Mouse (Mus musculus) E14TG2a.4 (cell line): ENCODE data around the gene Serpina3b.

Source experiments
- H3K27me3 ChIP-seq: 2 replicates; pipeline ENCODE4 v1.6.1; 2014; ENCODE audit warnings: low read length, control low read depth; ENCODE audit not compliant: insufficient read depth
- H3K36me3 ChIP-seq: 2 replicates; pipeline ENCODE4 v1.6.1; 2014; ENCODE audit warnings: low read length, control low read depth; ENCODE audit not compliant: insufficient read depth
- H3K4me1 ChIP-seq: replicated peaks from 2 replicates; pipeline ENCODE4 v1.6.1; 2014; ENCODE audit warnings: low read depth, low read length, control low read depth
- H3K4me3 ChIP-seq: replicated peaks from 2 replicates; pipeline ENCODE4 v1.5.1; 2014; ENCODE audit warnings: mild to moderate bottlenecking, low read length
- H3K9me3 ChIP-seq: 2 replicates; pipeline ENCODE4 v1.6.1; 2014; ENCODE audit warnings: low read length, control low read depth
- CTCF ChIP-seq: conservative IDR thresholded peaks from 2 replicates; pipeline ENCODE4 v1.5.1; 2014; ENCODE audit warnings: low read length
- NANOG ChIP-seq: IDR thresholded peaks from 2 replicates; pipeline ENCODE4 v1.6.1; 2014; ENCODE audit warnings: borderline replicate concordance, low read length, mixed read lengths
- POU5F1 ChIP-seq: IDR thresholded peaks from 2 replicates; pipeline ENCODE4 v1.6.1; 2014; ENCODE audit warnings: low read length, borderline replicate concordance

The Serpina3b gene

GRCm38 (mm10) chr12:104123097-104123496 lies 4.7 kb upstream of the Serpina3b start:
- TF ChIP-seq CTCF (no peak), NANOG (no peak), POU5F1 (no peak)
- Histone ChIP-seq H3K36me3 (no peaks in the 10 kb centered on the region), H3K27me3 (no peaks in the 10 kb centered on the region), H3K4me1 (no peaks in the 10 kb centered on the region), H3K9me3 (peaks cover 3% of the 10 kb centered on the region), H3K4me3 (no peak overlapping the region)

GRCm38 (mm10) chr12:104123996-104124395 lies 3.8 kb upstream of the Serpina3b start:
- TF ChIP-seq CTCF (no peak), NANOG (no peak), POU5F1 (no peak)
- H3K9me3 ChIP-seq: peaks cover 3% of the 10 kb centered on the region
- no peaks in the 10 kb centered on the region for H3K4me1 ChIP-seq
- no peak overlapping the region for H3K4me3 ChIP-seq
- H3K36me3 ChIP-seq: no peaks in the 10 kb centered on the region
- no peaks in the 10 kb centered on the region for H3K27me3 ChIP-seq

GRCm38 (mm10) chr12:104125021-104125560 lies 2.7 kb upstream of the Serpina3b start:
- Histone ChIP-seq H3K4me1 (no peaks in the 10 kb centered on the region), H3K27me3 (no peaks in the 10 kb centered on the region), H3K9me3 (peaks cover 2% of the 10 kb centered on the region), H3K36me3 (no peaks in the 10 kb centered on the region), H3K4me3 (no peak overlapping the region)
- TF ChIP-seq NANOG (no peak), CTCF (no peak), POU5F1 (no peak)

GRCm38 (mm10) chr12:104131041-104131440 lies 3.2 kb downstream of the Serpina3b start:
- TF ChIP-seq NANOG (no peak), POU5F1 (no peak), CTCF (no peak)
- no peaks in the 10 kb centered on the region for H3K36me3 ChIP-seq
- no peaks in the 10 kb centered on the region for H3K27me3 ChIP-seq
- H3K9me3 ChIP-seq: no peaks in the 10 kb centered on the region
- no peaks in the 10 kb centered on the region for H3K4me1 ChIP-seq
- no peak overlapping the region for H3K4me3 ChIP-seq

GRCm38 (mm10) chr12:104138216-104138615 lies 10.4 kb downstream of the Serpina3b start:
- Histone ChIP-seq H3K4me1 (no peaks in the 10 kb centered on the region), H3K4me3 (no peak overlapping the region), H3K9me3 (no peaks in the 10 kb centered on the region), H3K27me3 (no peaks in the 10 kb centered on the region), H3K36me3 (no peaks in the 10 kb centered on the region)
- TF ChIP-seq CTCF (no peak), POU5F1 (no peak), NANOG (no peak)

- no peaks in the 10 kb centered on the region for H3K4me1 ChIP-seq
- no peaks in the 10 kb centered on the region for H3K27me3 ChIP-seq
- no peak overlapping the region for H3K4me3 ChIP-seq
- no peaks in the 10 kb centered on the region for H3K9me3 ChIP-seq
- no peak for TF ChIP-seq POU5F1
- no peak for TF ChIP-seq NANOG
- no peak for TF ChIP-seq CTCF
- H3K36me3 ChIP-seq: no peaks in the 10 kb centered on the region
Measured at GRCm38 (mm10) chr12:104140543-104141103, 12.8 kb downstream of the Serpina3b start.

- no peaks in the 10 kb centered on the region for H3K27me3 ChIP-seq
- TF ChIP-seq NANOG (no peak), CTCF (no peak), POU5F1 (no peak)
- no peaks in the 10 kb centered on the region for H3K4me1 ChIP-seq
- no peaks in the 10 kb centered on the region for H3K9me3 ChIP-seq
- no peak overlapping the region for H3K4me3 ChIP-seq
- no peaks in the 10 kb centered on the region for H3K36me3 ChIP-seq
Measured at GRCm38 (mm10) chr12:104141506-104141905, 13.7 kb downstream of the Serpina3b start.

GRCm38 (mm10) chr12:104142427-104142826 lies 14.6 kb downstream of the Serpina3b start:
- TF ChIP-seq POU5F1 (no peak), NANOG (no peak)
- H3K9me3 ChIP-seq: no peaks in the 10 kb centered on the region
- H3K27me3 ChIP-seq: no peaks in the 10 kb centered on the region
- H3K4me1 ChIP-seq: no peaks in the 10 kb centered on the region
- no peak overlapping the region for H3K4me3 ChIP-seq
- no peaks in the 10 kb centered on the region for H3K36me3 ChIP-seq

- Histone ChIP-seq H3K27me3 (no peaks in the 10 kb centered on the region), H3K36me3 (no peaks in the 10 kb centered on the region), H3K4me1 (no peaks in the 10 kb centered on the region), H3K9me3 (no peaks in the 10 kb centered on the region), H3K4me3 (no peak overlapping the region)
- TF ChIP-seq NANOG (no peak), POU5F1 (no peak), CTCF (no peak)
Measured at GRCm38 (mm10) chr12:104143286-104143685, 15.5 kb downstream of the Serpina3b start.
